Mouse (Mus musculus) skeletal muscle tissue, adult 2 months (tissue): Measurements from ENCODE around the gene Cnga3.
A peak's percentile ranks its signal among the peaks of the same experiment; 100 is the strongest.

Experiments
- DNase-seq: peaks from one replicate; pipeline ENCODE4 v3.0.0-alpha.2; 2012; ENCODE audit warnings: low read depth, low spot score

Gene Cnga3

GRCm38 (mm10) chr1:37286556-37286955 lies 72.3 kb downstream of the Cnga3 start:
- DNase-seq = no peak

GRCm38 (mm10) chr1:37287748-37288147 lies 73.5 kb downstream of the Cnga3 start:
- DNase-seq = no peak

GRCm38 (mm10) chr1:37288181-37288935 lies 74.1 kb downstream of the Cnga3 start:
- DNase-seq = no peak

DNA sequence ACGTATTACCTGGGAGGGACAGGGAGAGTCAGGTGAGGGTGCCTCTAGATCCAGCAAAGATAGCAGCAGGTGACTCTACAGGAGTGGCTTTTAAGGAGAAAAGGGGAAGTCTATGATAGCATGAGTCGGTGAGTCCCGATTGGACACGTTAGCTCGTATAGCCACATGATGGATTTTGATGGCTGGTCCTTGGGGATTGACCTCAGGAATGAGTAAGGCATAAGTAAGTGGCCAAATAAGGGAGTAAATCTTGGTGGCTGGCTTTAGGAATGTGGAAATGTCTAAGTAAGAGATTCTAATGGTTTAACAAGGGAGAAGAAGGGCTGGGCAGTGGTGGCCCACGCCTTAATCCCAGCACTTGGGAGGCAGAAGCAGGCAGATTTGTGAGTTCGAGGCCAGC lies 74.7 kb downstream of the Cnga3 start:
- no peak for DNase-seq

- no peak for DNase-seq
Observed at GRCm38 (mm10) chr1:37296414-37296813, 82.2 kb downstream of the Cnga3 start.

DNA sequence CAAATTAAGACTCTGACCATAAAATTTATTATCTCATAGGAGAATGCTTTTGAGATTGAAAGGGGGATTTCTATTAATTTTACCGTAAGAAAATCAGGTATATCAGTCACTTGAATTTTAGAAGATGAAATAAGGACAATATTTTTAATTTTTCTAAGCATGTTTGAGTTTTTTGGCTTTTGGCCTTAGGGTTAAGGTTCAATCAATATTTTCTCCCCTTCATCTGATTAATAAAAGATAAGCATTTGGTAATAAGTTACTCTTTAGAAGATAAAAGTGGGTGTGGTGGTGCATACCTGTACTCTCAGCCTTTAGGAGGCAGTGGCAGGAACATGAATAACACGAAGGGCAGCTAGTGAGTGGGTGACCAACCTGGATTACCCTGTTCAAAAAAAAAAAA lies 84.7 kb downstream of the Cnga3 start:
- DNase-seq = no peak

GRCm38 (mm10) chr1:37299540-37300491 lies 85.6 kb downstream of the Cnga3 start, which contains the start of gene Inpp4a:
Inpp4a (plus strand) TSS chr1:37299865.
- peak; percentile 94 for DNase-seq

DNA sequence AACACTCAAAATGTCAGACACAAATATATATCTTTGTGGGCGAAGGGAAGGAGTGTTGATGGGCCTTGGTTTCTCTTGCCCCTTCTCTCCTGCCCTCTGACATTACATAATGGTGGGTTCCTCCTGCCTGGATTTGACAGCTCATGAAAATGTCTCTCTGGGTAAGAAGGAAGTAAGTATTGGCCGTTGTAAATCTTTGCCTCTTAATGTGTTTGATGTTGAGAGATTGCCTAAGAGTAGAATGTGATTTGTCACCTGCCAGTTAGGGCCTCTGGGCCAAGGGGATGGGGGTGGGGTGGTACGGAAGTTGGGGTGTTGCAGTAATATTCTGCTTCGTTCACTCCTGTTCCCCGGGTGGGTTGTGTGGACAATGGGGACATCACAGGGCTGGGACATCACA lies 86.4 kb downstream of the Cnga3 start:
- no peak for DNase-seq

- DNase-seq = no peak
Observed at GRCm38 (mm10) chr1:37302801-37303200, 88.6 kb downstream of the Cnga3 start.

- DNase-seq = no peak
Observed at GRCm38 (mm10) chr1:37305691-37306287, 91.6 kb downstream of the Cnga3 start.

GRCm38 (mm10) chr1:37307586-37307985 lies 93.4 kb downstream of the Cnga3 start:
- no peak for DNase-seq

DNA sequence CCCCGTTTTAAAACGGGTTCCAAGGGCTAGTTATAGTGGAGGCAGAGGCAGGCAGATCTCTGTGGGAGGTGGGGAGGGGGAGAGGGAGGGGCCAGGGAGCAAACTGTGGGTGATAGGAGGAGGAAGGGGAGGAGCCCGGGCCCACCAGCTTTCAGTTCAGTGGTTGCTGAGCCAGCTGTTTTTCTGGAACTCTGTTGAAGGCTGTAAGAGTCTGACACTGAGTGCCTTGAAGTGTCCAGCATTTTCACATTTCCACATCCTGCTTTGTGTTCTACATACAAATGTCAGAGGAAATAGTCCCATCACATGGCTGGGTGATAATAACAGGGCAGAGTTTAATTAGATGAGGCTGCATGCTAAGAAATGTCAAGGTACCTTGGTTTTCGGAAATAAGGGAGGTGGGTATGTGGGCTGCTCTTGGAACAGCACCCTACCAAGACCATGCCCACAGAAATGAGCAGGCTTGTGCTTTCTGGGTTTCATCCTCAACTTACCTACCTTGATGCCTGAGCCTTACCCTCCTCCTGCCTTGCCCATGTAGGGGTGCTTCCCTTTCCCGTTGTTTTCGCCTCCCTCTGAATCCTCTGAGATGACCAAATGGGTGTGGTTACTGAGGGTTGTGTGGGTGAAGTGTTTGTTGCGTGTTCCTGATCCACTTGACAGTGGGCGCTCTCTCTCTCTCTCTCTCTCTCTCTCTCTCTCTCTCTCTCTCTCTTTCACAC lies 93.9 kb downstream of the Cnga3 start:
- no peak for DNase-seq

GRCm38 (mm10) chr1:37308743-37309100 lies 94.5 kb downstream of the Cnga3 start:
- DNase-seq = no peak

- no peak for DNase-seq
Observed at GRCm38 (mm10) chr1:37309939-37310515, 95.8 kb downstream of the Cnga3 start.
